Mouse (Mus musculus): ENCODE measurements around the gene Tmem200a. TPM values are rescaled to one million over a fixed set of nuclear protein-coding genes. Genes with fewer than 3 reads are reported as not detected.

Tmem200a gene
- polyA plus RNA-seq, 1 experiment: 7.4 TPM

GRCm38 (mm10) chr10:25982617-25983016 is 96.2 kb downstream of the Tmem200a start:
- no peaks in the 10 kb centered on the region for H3K4me1 ChIP-seq (ENCODE audit: control insufficient read depth, insufficient read depth, low read length)
- no peak for TF ChIP-seq POLR2A (IDR thresholded peaks at IDR 0.05; ENCODE audit: control insufficient read depth, low read depth, low read length)
- no peak for TF ChIP-seq CTCF (IDR thresholded peaks at IDR 0.05; ENCODE audit: control insufficient read depth, insufficient read depth, insufficient replicate concordance, low read depth, low read length)
- H3K36me3 ChIP-seq (ENCODE audit: control insufficient read depth, insufficient read depth, low read length): no peaks in the 10 kb centered on the region
- H3K27ac ChIP-seq (ENCODE audit: control insufficient read depth, insufficient read depth, low read depth, low read length): no peak overlapping the region
- H3K27me3 ChIP-seq (ENCODE audit: control insufficient read depth, insufficient read depth, low read length): no peaks in the 10 kb centered on the region
- H3K4me3 ChIP-seq (ENCODE audit: control insufficient read depth, low read depth, low read length): no peak overlapping the region

- Histone ChIP-seq H3K27me3 (ENCODE audit: control insufficient read depth, insufficient read depth, low read length) (no peaks in the 10 kb centered on the region), H3K27ac (ENCODE audit: control insufficient read depth, insufficient read depth, low read depth, low read length) (no peak overlapping the region), H3K4me3 (ENCODE audit: control insufficient read depth, low read depth, low read length) (no peak overlapping the region), H3K4me1 (ENCODE audit: control insufficient read depth, insufficient read depth, low read length) (no peaks in the 10 kb centered on the region), H3K36me3 (ENCODE audit: control insufficient read depth, insufficient read depth, low read length) (no peaks in the 10 kb centered on the region)
- TF ChIP-seq CTCF (IDR thresholded peaks at IDR 0.05; ENCODE audit: control insufficient read depth, insufficient read depth, insufficient replicate concordance, low read depth, low read length): no peak
Measured at GRCm38 (mm10) chr10:25962863-25963262, 116.0 kb downstream of the Tmem200a start.

DNA sequence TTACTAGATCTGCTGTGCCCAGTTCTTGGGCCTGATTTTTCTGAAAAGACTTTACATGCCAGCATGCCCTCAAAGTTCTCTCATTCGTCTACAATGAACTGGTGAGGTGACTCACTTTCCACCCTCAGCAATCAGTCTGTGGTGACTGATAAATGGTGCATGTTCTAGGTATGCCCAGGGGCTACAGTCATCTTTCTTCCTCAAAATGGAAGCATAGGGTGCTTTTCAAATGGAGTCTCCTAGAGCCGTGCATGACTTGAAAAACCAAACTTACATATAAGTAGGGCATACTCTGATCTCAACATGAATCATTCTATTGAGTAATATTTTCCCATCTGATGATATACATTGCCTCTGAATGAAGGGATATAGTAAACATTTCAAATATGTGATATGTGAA is 117.8 kb downstream of the Tmem200a start:
- no peaks in the 10 kb centered on the region for H3K36me3 ChIP-seq (ENCODE audit: control insufficient read depth, insufficient read depth, low read length)
- TF ChIP-seq POLR2A (IDR thresholded peaks at IDR 0.05; ENCODE audit: control insufficient read depth, low read depth, low read length): no peak
- no peak for TF ChIP-seq CTCF (IDR thresholded peaks at IDR 0.05; ENCODE audit: control insufficient read depth, insufficient read depth, insufficient replicate concordance, low read depth, low read length)

DNA sequence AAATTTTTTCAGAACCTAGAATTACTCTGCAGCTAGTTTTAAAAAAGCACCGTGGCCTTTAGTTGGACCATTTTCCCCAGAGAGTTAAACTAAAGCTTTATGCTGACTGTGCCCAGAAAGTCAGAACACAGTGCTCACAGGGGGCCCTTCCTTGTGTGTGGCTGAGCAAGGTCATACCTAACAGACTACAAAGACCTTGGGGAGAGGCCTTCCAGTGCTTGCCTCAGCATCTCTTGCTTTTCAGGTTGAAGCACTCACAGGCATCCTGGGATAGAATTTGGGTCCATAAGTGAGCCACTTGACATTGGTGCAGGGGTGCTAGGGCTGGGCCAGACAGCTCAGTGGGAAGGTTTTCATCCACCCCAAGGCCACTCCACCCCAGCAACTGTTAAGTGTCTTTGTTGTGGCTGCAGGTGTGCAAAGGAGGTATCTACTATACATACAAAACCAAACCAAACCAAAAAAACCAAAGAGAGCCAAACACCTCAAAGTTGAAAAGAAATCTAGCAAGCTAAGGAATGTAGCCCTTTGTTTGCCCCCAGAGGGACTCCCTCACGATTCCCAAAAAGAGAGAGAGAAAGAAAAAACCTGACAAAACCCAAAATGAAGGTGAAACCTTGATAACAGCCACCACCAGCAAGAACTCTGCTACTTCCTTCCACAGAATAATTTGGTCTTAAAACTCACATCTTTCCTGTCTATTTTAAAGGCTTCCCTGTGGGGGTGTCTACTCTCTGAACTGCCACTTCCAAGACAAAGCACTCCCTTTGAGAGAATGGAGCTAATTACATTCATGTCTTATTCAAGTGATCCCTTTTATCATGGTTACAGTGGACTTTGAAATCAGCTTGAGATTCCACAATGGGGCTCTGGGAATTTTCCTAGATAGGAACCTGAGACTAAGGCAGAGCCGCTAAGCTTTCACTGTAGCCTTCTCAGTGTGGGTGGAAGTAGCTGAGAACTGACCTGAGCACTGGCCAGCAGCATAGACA is 119.8 kb downstream of the Tmem200a start:
- Histone ChIP-seq H3K36me3 (ENCODE audit: control insufficient read depth, insufficient read depth, low read length) (no peaks in the 10 kb centered on the region), H3K4me3 (ENCODE audit: control insufficient read depth, low read depth, low read length) (no peak overlapping the region), H3K4me1 (ENCODE audit: control insufficient read depth, insufficient read depth, low read length) (peaks cover 2% of the 10 kb centered on the region), H3K27me3 (ENCODE audit: control insufficient read depth, insufficient read depth, low read length) (no peaks in the 10 kb centered on the region), H3K27ac (ENCODE audit: control insufficient read depth, insufficient read depth, low read depth, low read length) (no peak overlapping the region)
- no peak for TF ChIP-seq CTCF (IDR thresholded peaks at IDR 0.05; ENCODE audit: control insufficient read depth, insufficient read depth, insufficient replicate concordance, low read depth, low read length)
- no peak for TF ChIP-seq POLR2A (IDR thresholded peaks at IDR 0.05; ENCODE audit: control insufficient read depth, low read depth, low read length)

More for the DNA sequence above, 117.8 kb downstream of the Tmem200a start:
- Histone ChIP-seq H3K27me3 (ENCODE audit: control insufficient read depth, insufficient read depth, low read length) (no peaks in the 10 kb centered on the region), H3K4me1 (ENCODE audit: control insufficient read depth, insufficient read depth, low read length) (peaks cover 2% of the 10 kb centered on the region), H3K27ac (ENCODE audit: control insufficient read depth, insufficient read depth, low read depth, low read length) (no peak overlapping the region), H3K4me3 (ENCODE audit: control insufficient read depth, low read depth, low read length) (no peak overlapping the region)

GRCm38 (mm10) chr10:25954641-25955228 is 124.1 kb downstream of the Tmem200a start:
- TF ChIP-seq CTCF (IDR thresholded peaks at IDR 0.05; ENCODE audit: control insufficient read depth, insufficient read depth, insufficient replicate concordance, low read depth, low read length) (no peak), POLR2A (IDR thresholded peaks at IDR 0.05; ENCODE audit: control insufficient read depth, low read depth, low read length) (no peak)
- Histone ChIP-seq H3K27ac (ENCODE audit: control insufficient read depth, insufficient read depth, low read depth, low read length) (no peak overlapping the region), H3K27me3 (ENCODE audit: control insufficient read depth, insufficient read depth, low read length) (no peaks in the 10 kb centered on the region), H3K4me3 (ENCODE audit: control insufficient read depth, low read depth, low read length) (no peak overlapping the region), H3K4me1 (ENCODE audit: control insufficient read depth, insufficient read depth, low read length) (peaks cover 2% of the 10 kb centered on the region), H3K36me3 (ENCODE audit: control insufficient read depth, insufficient read depth, low read length) (no peaks in the 10 kb centered on the region)

DNA sequence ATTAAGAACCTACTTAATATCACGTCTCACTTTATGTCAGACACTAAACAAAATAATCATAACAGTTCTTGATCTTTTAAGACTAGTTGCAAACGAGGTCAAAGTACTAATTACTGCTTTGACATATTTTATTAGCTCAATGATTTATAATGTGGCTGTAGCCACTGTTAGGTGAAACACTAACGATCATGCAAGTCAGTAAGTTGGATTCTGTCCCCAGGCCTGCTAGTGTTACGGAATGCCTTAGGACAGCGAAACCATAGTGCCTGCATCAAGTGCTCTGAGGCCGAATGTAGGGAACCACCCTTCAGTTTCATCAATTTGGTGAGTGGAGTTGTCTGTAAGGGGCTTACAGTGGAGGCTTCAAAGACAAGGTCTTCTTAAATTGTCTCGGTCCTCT is 126.0 kb downstream of the Tmem200a start:
- no peak for TF ChIP-seq CTCF (IDR thresholded peaks at IDR 0.05; ENCODE audit: control insufficient read depth, insufficient read depth, insufficient replicate concordance, low read depth, low read length)
- no peak for TF ChIP-seq POLR2A (IDR thresholded peaks at IDR 0.05; ENCODE audit: control insufficient read depth, low read depth, low read length)
- Histone ChIP-seq H3K36me3 (ENCODE audit: control insufficient read depth, insufficient read depth, low read length) (no peaks in the 10 kb centered on the region), H3K27me3 (ENCODE audit: control insufficient read depth, insufficient read depth, low read length) (no peaks in the 10 kb centered on the region), H3K4me3 (ENCODE audit: control insufficient read depth, low read depth, low read length) (no peak overlapping the region), H3K27ac (ENCODE audit: control insufficient read depth, insufficient read depth, low read depth, low read length) (no peak overlapping the region), H3K4me1 (ENCODE audit: control insufficient read depth, insufficient read depth, low read length) (peaks cover 2% of the 10 kb centered on the region)

DNA sequence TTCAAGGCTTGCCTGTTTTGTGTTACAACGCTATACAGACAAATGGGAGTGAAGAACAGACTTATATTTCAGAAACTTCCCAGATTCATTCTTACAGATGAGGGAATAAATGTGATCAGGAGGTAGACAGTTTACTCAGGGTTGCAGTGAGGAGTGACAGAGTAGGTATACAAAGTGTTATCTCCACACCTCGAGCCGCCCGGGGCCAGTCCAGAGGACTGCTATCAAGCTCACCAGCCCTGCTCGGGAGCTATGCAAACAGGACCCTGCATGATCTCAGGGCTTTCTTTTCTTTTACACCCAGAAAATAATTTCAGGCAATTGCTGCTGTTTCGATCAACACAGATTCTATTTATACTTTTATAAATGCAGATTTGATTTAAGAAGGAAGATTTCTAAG is 126.7 kb downstream of the Tmem200a start:
- Histone ChIP-seq H3K27ac (ENCODE audit: control insufficient read depth, insufficient read depth, low read depth, low read length) (no peak overlapping the region), H3K27me3 (ENCODE audit: control insufficient read depth, insufficient read depth, low read length) (no peaks in the 10 kb centered on the region), H3K36me3 (ENCODE audit: control insufficient read depth, insufficient read depth, low read length) (no peaks in the 10 kb centered on the region), H3K4me1 (ENCODE audit: control insufficient read depth, insufficient read depth, low read length) (no peaks in the 10 kb centered on the region), H3K4me3 (ENCODE audit: control insufficient read depth, low read depth, low read length) (no peak overlapping the region)
- TF ChIP-seq CTCF (IDR thresholded peaks at IDR 0.05; ENCODE audit: control insufficient read depth, insufficient read depth, insufficient replicate concordance, low read depth, low read length) (no peak), POLR2A (IDR thresholded peaks at IDR 0.05; ENCODE audit: control insufficient read depth, low read depth, low read length) (no peak)
